Mouse (Mus musculus) lung, postnatal 0 days (tissue): ENCODE results near the gene Eif4a2. TPM values are rescaled to one million over a fixed set of nuclear protein-coding genes. Genes with fewer than 3 reads are reported as not detected.

ENCODE experiments used
- ATAC-seq: fragments of 200-750 bp; cut with Nextera tagmentation; 2 replicates; pipeline ENCODE4 v1.8.0; 2017; ENCODE audit warnings: moderate library complexity
- DNase-seq: peaks from one replicate; pipeline ENCODE4 v3.0.0-alpha.2; 2016; ENCODE audit warnings: low spot score
- H3K27ac ChIP-seq: fragments of 300-500 bp; sonication (generic); 2 replicates; pipeline ENCODE4 v1.5.1; 2014; ENCODE audit warnings: antibody characterized with exemption, mild to moderate bottlenecking, low read length, mixed read lengths
- H3K27me3 ChIP-seq: fragments of 300-500 bp; sonication (generic); replicated peaks from 2 replicates; pipeline ENCODE4 v1.6.1; 2014; ENCODE audit warnings: low read length, mixed read lengths; ENCODE audit not compliant: insufficient read depth
- H3K36me3 ChIP-seq: fragments of 300-500 bp; sonication (generic); 2 replicates; pipeline ENCODE4 v1.6.1; 2014; ENCODE audit warnings: low read length, mixed read lengths; ENCODE audit not compliant: insufficient read depth
- H3K4me1 ChIP-seq: fragments of 300-500 bp; sonication (generic); 2 replicates; pipeline ENCODE4 v1.6.1; 2014; ENCODE audit warnings: antibody characterized with exemption, low read depth, low read length, mixed read lengths; ENCODE audit not compliant: insufficient read depth
- H3K4me2 ChIP-seq: fragments of 300-500 bp; sonication (generic); replicated peaks from 2 replicates; pipeline ENCODE4 v1.6.1; 2014; ENCODE audit warnings: low read depth, mild to moderate bottlenecking, low read length, moderate library complexity, mixed read lengths
- H3K4me3 ChIP-seq: fragments of 300-500 bp; sonication (generic); 2 replicates; pipeline ENCODE4 v1.5.1; 2014; ENCODE audit warnings: low read depth, low read length
- H3K9ac ChIP-seq: fragments of 300-500 bp; sonication (generic); replicated peaks from 2 replicates; pipeline ENCODE4 v1.6.1; 2014; ENCODE audit warnings: low read depth, mild to moderate bottlenecking
- H3K9me3 ChIP-seq: fragments of 300-500 bp; sonication (generic); 2 replicates; pipeline ENCODE4 v1.6.1; 2016; ENCODE audit warnings: low read length, mixed read lengths
- CTCF ChIP-seq: IDR thresholded peaks from 2 replicates; pipeline ENCODE4 v1.5.1; 2016; ENCODE audit warnings: antibody characterized with exemption, mild to moderate bottlenecking
- EP300 ChIP-seq: IDR thresholded peaks from 2 replicates; pipeline ENCODE4 v1.6.1; 2016; ENCODE audit warnings: antibody characterized with exemption, mild to moderate bottlenecking, control low read depth
- WGBS: fragments of 180-500 bp; shearing (Covaris S2); extraction: QIAGEN DNeasy Blood & Tissue Kit; methylation state at CpG from one replicate; pipeline ENCODE4 v1.1.7; 2014; 5-methylcytosine and 5-hydroxymethylcytosine counted together
- polyA plus RNA-seq: library from polyadenylated mRNA; unstranded; fragments of >200 nt; fragmentation: Nextera tagmentation; extraction: Ambion mirVana; gene quantifications from 2 replicates; pipeline ENCODE4 v1.2.1, GENCODE M21; 2015

Gene Eif4a2
- polyA plus RNA-seq, 1 experiment from 2014 or later: 144 TPM

DNA sequence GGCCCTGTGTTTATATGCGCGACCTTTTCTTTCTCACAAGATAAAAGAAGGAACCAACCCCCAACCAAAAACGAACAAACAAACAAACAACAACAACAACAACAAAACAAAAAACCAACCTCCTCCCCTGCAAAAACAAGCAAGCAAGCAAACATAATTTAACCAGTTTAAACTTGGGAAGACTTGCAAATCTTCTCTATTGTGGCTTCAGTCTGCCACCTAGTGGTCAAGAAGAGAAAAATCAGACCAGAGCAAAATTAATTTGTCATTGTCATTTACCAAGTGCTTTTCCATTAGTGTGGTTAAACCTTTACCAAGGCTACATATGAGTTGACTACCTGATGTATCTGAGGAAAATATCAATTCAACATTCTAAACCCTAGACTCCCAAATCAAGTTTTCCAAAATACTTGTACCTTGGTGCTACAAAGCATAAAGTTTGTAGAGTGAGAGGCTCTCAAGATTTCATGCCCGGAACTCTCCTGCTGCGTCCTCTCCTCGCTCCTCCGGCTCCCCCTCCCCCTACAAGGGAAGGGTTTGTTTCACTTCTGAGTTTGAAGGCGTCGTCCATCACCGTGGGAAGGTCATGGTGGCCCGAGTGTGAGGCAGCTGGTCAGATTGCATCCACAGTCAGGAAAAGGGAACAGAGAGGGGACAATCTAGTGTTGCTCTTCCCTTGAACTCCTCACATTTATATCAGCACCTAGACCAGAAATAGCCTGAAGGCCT, 28.3 kb downstream of the Eif4a2 start:
- Histone ChIP-seq H3K4me3 (no peak overlapping the region), H3K9ac (no peak overlapping the region), H3K27me3 (no peaks in the 10 kb centered on the region), H3K9me3 (no peaks in the 10 kb centered on the region), H3K4me1 (no peaks in the 10 kb centered on the region), H3K4me2 (no peak overlapping the region), H3K36me3 (no peaks in the 10 kb centered on the region), H3K27ac (no peak overlapping the region)
- WGBS: 16% methylated on average over 11 of the region's 11 CpGs
- peak; percentile 79 for DNase-seq
- ATAC-seq: peak; percentile 38; the same call in 1 of the 2 replicates
- TF ChIP-seq EP300 (0 out of 2 replicates have a peak, but pooled peaks have one; percentile 40), CTCF (peak; percentile 85)

DNA sequence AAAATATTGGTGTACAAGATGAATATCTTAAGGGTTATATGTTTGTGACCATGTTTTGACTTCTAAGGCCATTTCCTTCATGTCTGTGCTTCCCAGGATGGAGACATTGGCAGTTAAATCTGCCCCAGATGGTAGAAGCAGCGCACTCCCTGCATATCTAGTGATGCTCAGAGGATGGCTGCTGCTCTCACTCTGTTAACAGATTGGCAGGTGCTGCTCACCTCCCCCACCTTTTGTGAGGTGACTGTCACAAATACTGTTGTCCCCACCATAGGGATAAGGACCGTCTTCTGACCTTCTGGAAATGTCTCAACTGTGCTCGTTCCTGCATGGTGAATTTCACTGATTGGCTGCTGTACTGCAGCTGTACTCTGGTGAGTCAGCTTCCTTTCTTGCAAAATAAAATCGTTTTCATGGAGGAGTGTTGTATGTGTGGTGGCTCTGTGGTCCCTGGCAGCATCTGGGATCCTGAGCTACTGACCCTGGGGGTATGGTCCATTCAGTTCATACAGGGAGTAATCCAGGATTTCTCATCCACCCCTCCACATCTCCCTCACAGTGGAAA, 29.2 kb downstream of the Eif4a2 start:
- no peak for TF ChIP-seq CTCF
- no peak for TF ChIP-seq EP300
- Histone ChIP-seq H3K27me3 (no peaks in the 10 kb centered on the region), H3K9me3 (no peaks in the 10 kb centered on the region), H3K4me3 (no peak overlapping the region), H3K4me1 (no peaks in the 10 kb centered on the region), H3K27ac (no peak overlapping the region), H3K4me2 (no peak overlapping the region), H3K9ac (no peak overlapping the region), H3K36me3 (no peaks in the 10 kb centered on the region)
- WGBS: 47% methylated on average over 4 of the region's 4 CpGs
- DNase-seq (no peak), ATAC-seq (no peak)

DNA sequence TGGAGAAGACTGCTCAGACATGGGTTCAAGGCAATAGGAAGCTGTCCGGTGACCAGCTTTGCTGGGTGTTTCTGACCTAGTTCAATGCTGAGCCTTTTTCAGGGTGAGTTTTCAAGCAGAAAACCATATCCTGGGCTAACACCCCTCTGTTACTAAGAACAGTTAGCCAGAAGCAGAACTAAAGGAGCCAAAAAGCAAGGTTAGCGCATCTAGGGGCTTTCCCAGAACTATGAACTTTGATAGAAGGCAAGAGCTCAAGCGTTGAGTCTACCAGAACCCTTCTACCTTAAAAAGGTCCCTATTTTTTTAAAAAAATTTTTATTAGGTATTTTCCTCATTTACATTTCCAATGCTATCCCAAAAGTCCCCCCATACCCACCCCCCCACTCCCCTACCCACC, 33.7 kb downstream of the Eif4a2 start:
- no peak for ATAC-seq

DNA sequence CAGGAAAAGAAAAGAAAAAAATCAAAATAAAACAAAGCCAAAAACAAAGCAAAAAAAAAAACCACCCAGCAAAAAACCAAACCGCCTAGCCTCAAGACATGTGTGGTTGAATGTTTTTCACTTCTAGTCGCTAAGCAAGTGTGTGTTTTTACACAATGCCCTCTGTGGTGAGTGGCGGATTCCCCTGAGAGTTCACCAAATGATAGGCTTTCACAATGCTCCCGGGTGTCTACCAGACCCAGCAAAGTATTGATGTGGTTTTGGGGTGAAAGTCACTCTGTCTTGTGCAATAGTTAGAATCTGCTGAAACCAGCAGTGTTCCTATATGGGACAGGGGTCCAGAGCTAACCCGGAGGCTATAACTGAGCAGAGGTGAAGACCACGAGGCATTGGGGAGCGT, 37.1 kb downstream of the Eif4a2 start:
- no peaks in the 10 kb centered on the region for H3K9me3 ChIP-seq
- 87% methylated on average over 7 of the region's 7 CpGs for WGBS
- H3K4me1 ChIP-seq: no peaks in the 10 kb centered on the region
- H3K4me2 ChIP-seq: no peak overlapping the region
- no peak overlapping the region for H3K27ac ChIP-seq
- no peak overlapping the region for H3K4me3 ChIP-seq
- TF ChIP-seq EP300: no peak
- no peak for TF ChIP-seq CTCF
- no peak overlapping the region for H3K9ac ChIP-seq
- no peaks in the 10 kb centered on the region for H3K27me3 ChIP-seq
- DNase-seq (peak; percentile 23), ATAC-seq (no peak)
- no peaks in the 10 kb centered on the region for H3K36me3 ChIP-seq

More for the DNA sequence above, 33.7 kb downstream of the Eif4a2 start:
- TF ChIP-seq EP300: no peak
- TF ChIP-seq CTCF: no peak
- no peak overlapping the region for H3K4me3 ChIP-seq
- no peaks in the 10 kb centered on the region for H3K36me3 ChIP-seq
- H3K4me2 ChIP-seq: no peak overlapping the region
- H3K9ac ChIP-seq: no peak overlapping the region
- no peaks in the 10 kb centered on the region for H3K27me3 ChIP-seq
- H3K27ac ChIP-seq: no peak overlapping the region
- no peaks in the 10 kb centered on the region for H3K9me3 ChIP-seq
- no peaks in the 10 kb centered on the region for H3K4me1 ChIP-seq
- WGBS: 97% methylated on average over 3 of the region's 3 CpGs
- DNase-seq: no peak

DNA sequence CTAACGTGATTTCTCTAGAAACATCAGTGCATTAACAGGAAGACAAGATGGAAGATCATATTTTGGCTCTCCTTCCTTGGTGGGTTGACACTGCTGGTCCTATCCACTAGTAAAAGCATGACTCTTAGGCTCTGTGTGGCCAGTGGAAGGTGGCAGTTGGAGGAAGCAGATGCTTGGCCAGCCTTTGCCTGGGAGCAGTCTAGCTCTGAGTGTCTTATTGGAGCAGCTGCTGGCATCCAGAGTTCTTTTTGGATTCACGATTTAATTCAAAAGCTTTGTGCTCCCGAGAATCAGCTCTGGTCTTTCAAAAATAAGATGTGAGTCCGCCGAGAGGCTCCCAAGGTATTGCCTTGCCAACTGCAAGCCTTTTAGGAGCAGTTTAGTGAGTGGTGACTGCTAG, 38.0 kb downstream of the Eif4a2 start:
- Histone ChIP-seq H3K4me3 (no peak overlapping the region), H3K4me2 (no peak overlapping the region), H3K27me3 (no peaks in the 10 kb centered on the region), H3K4me1 (no peaks in the 10 kb centered on the region), H3K9me3 (no peaks in the 10 kb centered on the region), H3K36me3 (no peaks in the 10 kb centered on the region), H3K9ac (no peak overlapping the region), H3K27ac (no peak overlapping the region)
- WGBS: 63% methylated on average over 5 of the region's 5 CpGs
- no peak for DNase-seq
- TF ChIP-seq CTCF (no peak), EP300 (no peak)
- no peak for ATAC-seq

DNA sequence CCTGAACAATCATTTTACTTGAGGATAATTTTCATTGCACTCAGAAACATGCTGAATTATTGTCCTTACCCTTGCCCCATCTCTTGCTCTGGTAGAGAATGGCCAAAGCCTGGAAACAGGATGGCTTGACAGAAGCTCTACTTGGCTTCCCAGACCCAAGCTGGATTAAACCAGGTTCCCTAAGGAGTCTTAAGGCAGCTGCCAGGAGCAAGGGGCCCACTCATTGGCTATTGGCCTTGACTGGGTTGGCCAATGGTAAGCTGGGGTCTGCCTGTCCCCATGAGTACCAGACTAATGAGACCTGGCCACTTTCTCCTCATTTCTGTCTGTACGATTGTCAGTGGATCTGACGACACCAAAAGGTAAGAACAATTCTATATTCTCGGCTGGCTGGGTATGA, 39.0 kb downstream of the Eif4a2 start, which contains the start of gene Adipoq:
Gene Adipoq, plus strand, starts transcription at position 257 of the 400 bp plus-strand sequence.
- Histone ChIP-seq H3K36me3 (no peaks in the 10 kb centered on the region), H3K9me3 (no peaks in the 10 kb centered on the region), H3K27me3 (no peaks in the 10 kb centered on the region), H3K4me3 (no peak within 1 kb of the TSS), H3K4me1 (no peaks in the 10 kb centered on the region), H3K27ac (no peak within 1 kb of the TSS), H3K9ac (no peak within 1 kb of the TSS), H3K4me2 (no peak within 1 kb of the TSS)
- 87% methylated on average over 3 of the region's 3 CpGs for WGBS
- DNase-seq: no peak
- ATAC-seq: no peak
- TF ChIP-seq EP300 (no peak), CTCF (no peak)
